Mouse (Mus musculus) gastrocnemius, postnatal 14 days (tissue): Measurements from ENCODE around the gene Cyp2w1. TPM values are rescaled to one million over a fixed set of nuclear protein-coding genes. Genes with fewer than 3 reads are reported as not detected.
A peak's percentile ranks its signal among the peaks of the same experiment; 100 is the strongest.
"Not testable (repeated sequence)": the region's sequence is repeated elsewhere in the genome, so short reads cannot be mapped to it uniquely, and the experiment has no call there.

ENCODE experiments used
- DNase-seq: peaks from one replicate; pipeline ENCODE4 v3.0.0; 2021; ENCODE audit warnings: mixed read lengths
- intact Hi-C: fragments of 180-260 bp; cut with DNase I; formaldehyde crosslinking; loops from one replicate; pipeline ENCODE4 v1.15.1; 2025; ENCODE audit warnings: low total_unique reads
- total RNA-seq, 2 experiments: library from RNA; stranded (reverse); gene quantifications; 2 replicates each; pipeline ENCODE4 v1.2.3; 2021

The Cyp2w1 gene
- total RNA-seq, 2 experiments from 2014 or later, result not detected

- intact Hi-C loops, result no loop called here
- no peak for DNase-seq
Observed at GRCm38 (mm10) chr5:139379771-139380384, 27.5 kb downstream of the Cyp2w1 start.

- intact Hi-C loops, result no loop called here
- DNase-seq, result peak; percentile 99
Observed at GRCm38 (mm10) chr5:139380385-139381248, 28.2 kb downstream of the Cyp2w1 start.

GRCm38 (mm10) chr5:139381586-139382513, 29.4 kb downstream of the Cyp2w1 start:
- no peak for DNase-seq
- intact Hi-C loops, result no loop called here

GRCm38 (mm10) chr5:139382760-139383159, 30.3 kb downstream of the Cyp2w1 start:
- DNase-seq, result no peak
- intact Hi-C loops, result no loop called here

- intact Hi-C loops, result no loop called here
- no peak for DNase-seq
Observed at GRCm38 (mm10) chr5:139383234-139383633, 30.8 kb downstream of the Cyp2w1 start.

- peak; percentile 53 for DNase-seq
- intact Hi-C loops, result no loop called here
Observed at GRCm38 (mm10) chr5:139384531-139384930, 32.1 kb downstream of the Cyp2w1 start.

- no peak for DNase-seq
- intact Hi-C loops, result no loop called here
Observed at GRCm38 (mm10) chr5:139386047-139386446, 33.6 kb downstream of the Cyp2w1 start.

- DNase-seq, result peak; percentile 48
- intact Hi-C loops, result no loop called here
Observed at GRCm38 (mm10) chr5:139387329-139388194, 35.1 kb downstream of the Cyp2w1 start.

- DNase-seq, result no peak
- intact Hi-C loops, result no loop called here
Observed at GRCm38 (mm10) chr5:139388195-139388570, 35.8 kb downstream of the Cyp2w1 start.

- intact Hi-C loops, result no loop called here
Observed at GRCm38 (mm10) chr5:139388694-139389675, 36.6 kb downstream of the Cyp2w1 start.

GRCm38 (mm10) chr5:139389676-139390061, 37.3 kb downstream of the Cyp2w1 start:
- peak; percentile 81 for DNase-seq
- intact Hi-C loops, result no loop called here

More at GRCm38 (mm10) chr5:139388694-139389675, 36.6 kb downstream of the Cyp2w1 start:
- DNase-seq, result peak; percentile 59

GRCm38 (mm10) chr5:139390324-139391119, 38.1 kb downstream of the Cyp2w1 start:
- DNase-seq, intact Hi-C loops: not testable (repeated sequence)

GRCm38 (mm10) chr5:139391309-139391990, 39.0 kb downstream of the Cyp2w1 start:
- DNase-seq, result no peak
- intact Hi-C loops, result no loop called here

- no peak for DNase-seq
- intact Hi-C loops, result no loop called here
Observed at GRCm38 (mm10) chr5:139392219-139393196, 40.1 kb downstream of the Cyp2w1 start.

GRCm38 (mm10) chr5:139393197-139393588, 40.8 kb downstream of the Cyp2w1 start:
- DNase-seq, result no peak
- intact Hi-C loops, result no loop called here
